Mouse (Mus musculus) hindbrain, embryonic 15.5 days (tissue): Measurements from ENCODE around the gene Rbm39. TPM values are rescaled to one million over a fixed set of nuclear protein-coding genes. Genes with fewer than 3 reads are reported as not detected.

ENCODE experiments used
- ATAC-seq: fragments of 200-750 bp; cut with Nextera tagmentation; 2 replicates; pipeline ENCODE4 v1.8.0; 2017; ENCODE audit warnings: low read depth, moderate number of reproducible peaks, moderate TSS enrichment; ENCODE audit not compliant: low FRiP score
- H3K27ac ChIP-seq: fragments of 300-500 bp; sonication (generic); replicated peaks from 2 replicates; pipeline ENCODE4 v1.5.1; 2015; ENCODE audit warnings: mild to moderate bottlenecking, inconsistent platforms
- H3K27me3 ChIP-seq: fragments of 300-500 bp; sonication (generic); 2 replicates; pipeline ENCODE4 v1.6.1; 2015; ENCODE audit warnings: control low read depth, inconsistent platforms
- H3K36me3 ChIP-seq: fragments of 300-500 bp; sonication (generic); 2 replicates; pipeline ENCODE4 v1.6.1; 2015; ENCODE audit warnings: control low read depth, inconsistent platforms
- H3K4me1 ChIP-seq: fragments of 300-500 bp; sonication (generic); replicated peaks from 2 replicates; pipeline ENCODE4 v1.6.1; 2015; ENCODE audit warnings: control low read depth, inconsistent platforms
- H3K4me2 ChIP-seq: fragments of 300-500 bp; sonication (generic); 2 replicates; pipeline ENCODE4 v1.6.1; 2015; ENCODE audit warnings: moderate library complexity, mild to moderate bottlenecking, inconsistent platforms
- H3K4me3 ChIP-seq: fragments of 300-500 bp; sonication (generic); 2 replicates; pipeline ENCODE4 v1.5.1; 2015; ENCODE audit warnings: mild to moderate bottlenecking, inconsistent platforms
- H3K9ac ChIP-seq: fragments of 300-500 bp; sonication (generic); 2 replicates; pipeline ENCODE4 v1.6.1; 2015; ENCODE audit warnings: inconsistent platforms
- H3K9me3 ChIP-seq: fragments of 300-500 bp; sonication (generic); 2 replicates; pipeline ENCODE4 v1.6.1; 2016; ENCODE audit warnings: control low read depth, inconsistent platforms
- WGBS: fragments of 180-500 bp; shearing (Covaris S2); methylation state at CpG from one replicate; pipeline ENCODE4 v1.1.7; 2015; 5-methylcytosine and 5-hydroxymethylcytosine counted together
- polyA plus RNA-seq: library from polyadenylated mRNA; unstranded; fragments of >200 nt; fragmentation: Nextera tagmentation; extraction: Ambion mirVana; gene quantifications from 2 replicates; pipeline ENCODE4 v1.2.1, GENCODE M21; 2015

Rbm39 gene
- 414 and 423 TPM in 2 replicates for polyA plus RNA-seq

- Histone ChIP-seq H3K4me2 (peak within 1 kb of the TSS; percentile 77), H3K9me3 (no peaks in the 10 kb centered on the region), H3K27ac (peak within 1 kb of the TSS; percentile 98), H3K9ac (peak within 1 kb of the TSS; percentile 89), H3K36me3 (peaks cover 19% of the 10 kb centered on the region), H3K27me3 (no peaks in the 10 kb centered on the region), H3K4me1 (peaks cover 39% of the 10 kb centered on the region), H3K4me3 (peak within 1 kb of the TSS; percentile 88)
- under 1% methylated on average over 47 of the region's 47 CpGs for WGBS
- peak; percentile 98 for ATAC-seq
These were observed at the start of gene Rbm39 for GRCm38 (mm10) chr2:156180094-156180821. TSS of gene Rbm39 (minus strand) at chr2:156180238.

GRCm38 (mm10) chr2:156229171-156229570 is 49.1 kb upstream of the Rbm39 start:
- WGBS, result 90% methylated on average over 1 of the region's 1 CpGs
- H3K4me2 ChIP-seq, result no peak overlapping the region
- H3K9ac ChIP-seq, result no peak overlapping the region
- H3K9me3 ChIP-seq, result no peaks in the 10 kb centered on the region
- no peak overlapping the region for H3K27ac ChIP-seq
- no peak overlapping the region for H3K4me3 ChIP-seq
- no peak for ATAC-seq
- H3K27me3 ChIP-seq, result no peaks in the 10 kb centered on the region
- H3K4me1 ChIP-seq, result 0 out of 2 replicates have a peak, but pooled peaks cover 1% of the 10 kb centered on the region
- peaks cover 28% of the 10 kb centered on the region for H3K36me3 ChIP-seq

GRCm38 (mm10) chr2:156227689-156228088 is 47.7 kb upstream of the Rbm39 start:
- WGBS, result 98% methylated on average over 1 of the region's 1 CpGs
- Histone ChIP-seq H3K27me3 (no peaks in the 10 kb centered on the region), H3K36me3 (peaks cover 32% of the 10 kb centered on the region)

GRCm38 (mm10) chr2:156224043-156224442 is 44.0 kb upstream of the Rbm39 start:
- ATAC-seq, result no peak
- Histone ChIP-seq H3K4me2 (no peak overlapping the region), H3K9me3 (no peaks in the 10 kb centered on the region), H3K4me1 (no peaks in the 10 kb centered on the region), H3K9ac (no peak overlapping the region), H3K4me3 (no peak overlapping the region), H3K27me3 (no peaks in the 10 kb centered on the region), H3K36me3 (peaks cover 22% of the 10 kb centered on the region), H3K27ac (0 out of 2 replicates have a peak overlapping the region, but pooled peaks have one; percentile 10)
- 94% methylated on average over 5 of the region's 5 CpGs for WGBS

More at GRCm38 (mm10) chr2:156227689-156228088, 47.7 kb upstream of the Rbm39 start:
- Histone ChIP-seq H3K4me2 (no peak overlapping the region), H3K4me1 (no peaks in the 10 kb centered on the region), H3K9ac (no peak overlapping the region), H3K4me3 (no peak overlapping the region), H3K27ac (no peak overlapping the region), H3K9me3 (no peaks in the 10 kb centered on the region)
- no peak for ATAC-seq

GRCm38 (mm10) chr2:156222100-156222499 is 42.1 kb upstream of the Rbm39 start:
- no peak for ATAC-seq
- Histone ChIP-seq H3K9ac (no peak overlapping the region), H3K36me3 (peaks cover 19% of the 10 kb centered on the region), H3K4me1 (no peaks in the 10 kb centered on the region), H3K27ac (no peak overlapping the region), H3K4me2 (no peak overlapping the region), H3K27me3 (no peaks in the 10 kb centered on the region), H3K4me3 (no peak overlapping the region), H3K9me3 (no peaks in the 10 kb centered on the region)

- no peaks in the 10 kb centered on the region for H3K36me3 ChIP-seq
These were observed 37.7 kb upstream of the Rbm39 start for GRCm38 (mm10) chr2:156217786-156218185.

GRCm38 (mm10) chr2:156203917-156204316 is 23.9 kb upstream of the Rbm39 start:
- Histone ChIP-seq H3K4me3 (no peak overlapping the region), H3K4me1 (peaks cover 30% of the 10 kb centered on the region), H3K9me3 (no peaks in the 10 kb centered on the region), H3K9ac (no peak overlapping the region), H3K4me2 (no peak overlapping the region), H3K27me3 (no peaks in the 10 kb centered on the region), H3K27ac (no peak overlapping the region), H3K36me3 (0 out of 2 replicates have a peak, but pooled peaks cover 6% of the 10 kb centered on the region)
- ATAC-seq, result no peak
- 94% methylated on average over 6 of the region's 6 CpGs for WGBS

More at GRCm38 (mm10) chr2:156217786-156218185, 37.7 kb upstream of the Rbm39 start:
- Histone ChIP-seq H3K27me3 (no peaks in the 10 kb centered on the region), H3K4me1 (no peaks in the 10 kb centered on the region), H3K9me3 (no peaks in the 10 kb centered on the region), H3K9ac (no peak overlapping the region), H3K4me3 (no peak overlapping the region), H3K4me2 (no peak overlapping the region), H3K27ac (no peak overlapping the region)
- 37% methylated on average over 1 of the region's 1 CpGs for WGBS
- no peak for ATAC-seq

GRCm38 (mm10) chr2:156202848-156203437 is 22.9 kb upstream of the Rbm39 start:
- H3K4me1 ChIP-seq, result peaks cover 39% of the 10 kb centered on the region
- peak overlapping the region; percentile 81 for H3K27ac ChIP-seq
- no peak overlapping the region for H3K4me2 ChIP-seq
- H3K9me3 ChIP-seq, result no peaks in the 10 kb centered on the region
- no peaks in the 10 kb centered on the region for H3K27me3 ChIP-seq
- H3K9ac ChIP-seq, result no peak overlapping the region
- H3K4me3 ChIP-seq, result no peak overlapping the region
- 35% methylated on average over 3 of the region's 3 CpGs for WGBS
- 0 out of 2 replicates have a peak, but pooled peaks cover 6% of the 10 kb centered on the region for H3K36me3 ChIP-seq
- ATAC-seq, result peak; percentile 85

GRCm38 (mm10) chr2:156201486-156201885 is 21.4 kb upstream of the Rbm39 start:
- peaks cover 45% of the 10 kb centered on the region for H3K4me1 ChIP-seq
- H3K4me2 ChIP-seq, result no peak overlapping the region
- no peak overlapping the region for H3K4me3 ChIP-seq
- H3K27me3 ChIP-seq, result no peaks in the 10 kb centered on the region
- 95% methylated on average over 4 of the region's 4 CpGs for WGBS
- H3K36me3 ChIP-seq, result 0 out of 2 replicates have a peak, but pooled peaks cover 6% of the 10 kb centered on the region
- no peak for ATAC-seq
- no peak overlapping the region for H3K9ac ChIP-seq
- H3K9me3 ChIP-seq, result no peaks in the 10 kb centered on the region
- no peak overlapping the region for H3K27ac ChIP-seq

- WGBS, result 37% methylated on average over 3 of the region's 3 CpGs
- no peak overlapping the region for H3K4me2 ChIP-seq
- H3K9ac ChIP-seq, result no peak overlapping the region
- no peaks in the 10 kb centered on the region for H3K9me3 ChIP-seq
- no peaks in the 10 kb centered on the region for H3K27me3 ChIP-seq
- ATAC-seq, result no peak
- H3K4me3 ChIP-seq, result no peak overlapping the region
- no peak overlapping the region for H3K27ac ChIP-seq
- H3K4me1 ChIP-seq, result peaks cover 53% of the 10 kb centered on the region
- 0 out of 2 replicates have a peak, but pooled peaks cover 6% of the 10 kb centered on the region for H3K36me3 ChIP-seq
These were observed 19.9 kb upstream of the Rbm39 start for GRCm38 (mm10) chr2:156199944-156200343.

- Histone ChIP-seq H3K27ac (peak overlapping the region; percentile 99), H3K36me3 (0 out of 2 replicates have a peak, but pooled peaks cover 2% of the 10 kb centered on the region), H3K27me3 (no peaks in the 10 kb centered on the region), H3K4me2 (peak overlapping the region; percentile 72), H3K9ac (peak overlapping the region; percentile 81), H3K4me1 (peaks cover 41% of the 10 kb centered on the region), H3K9me3 (no peaks in the 10 kb centered on the region), H3K4me3 (peak overlapping the region; percentile 84)
- ATAC-seq, result no peak; the same call in 1 of the 2 replicates
- WGBS, result 4% methylated on average over 17 of the region's 17 CpGs
These were observed 17.3 kb upstream of the Rbm39 start for GRCm38 (mm10) chr2:156197129-156197911.
